Mouse (Mus musculus): ENCODE measurements at regions not wholly inside any gene's neighbourhood (a gene's known extent, or its start where the extent isn't known, plus 50 kb on each side); places are given as distances from the start of the nearest gene placed in this dataset.

DNA sequence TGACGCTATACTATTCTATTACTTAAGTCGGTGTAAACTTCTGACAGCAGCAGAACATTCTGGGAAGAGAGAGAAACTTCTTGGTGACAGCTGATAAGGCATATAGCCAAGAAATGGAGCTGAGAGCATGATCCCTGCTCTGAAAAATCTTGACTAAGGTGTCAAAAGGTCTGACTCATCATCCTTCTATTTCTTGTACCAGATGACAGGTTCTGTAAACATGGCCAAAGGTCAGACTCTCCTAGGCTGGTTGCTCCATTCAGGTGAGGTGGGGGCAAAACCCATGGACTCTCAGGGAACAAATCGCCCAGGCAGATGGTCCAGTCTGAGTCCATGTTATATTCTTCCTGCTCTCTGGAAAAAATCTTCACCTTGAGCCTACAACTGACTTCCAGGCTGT is 283.5 kb downstream of the Lmo7 start:
- no peak for DNase-seq (ENCODE audit: extremely low read depth, low read depth)

DNA sequence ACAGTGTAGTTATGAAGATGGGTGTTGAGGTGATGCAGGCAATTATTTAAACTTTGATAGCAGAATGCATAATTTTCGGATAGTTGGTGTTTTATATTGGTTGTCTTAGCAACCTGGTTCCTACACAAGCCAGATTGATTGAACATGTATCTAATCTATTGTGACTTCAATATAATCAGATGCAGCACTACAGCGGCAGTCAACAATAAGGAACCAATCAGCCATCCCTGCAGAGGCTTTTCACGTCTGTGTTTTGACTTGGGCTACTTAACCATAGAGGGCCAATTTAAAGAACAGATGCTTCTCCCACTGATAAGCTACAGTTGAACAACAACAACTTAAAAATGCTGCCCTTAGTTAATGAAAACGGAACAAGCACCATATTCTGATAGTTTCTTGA is 267.8 kb downstream of the Lmo7 start:
- no peak for DNase-seq (ENCODE audit: extremely low read depth, low read depth)

DNA sequence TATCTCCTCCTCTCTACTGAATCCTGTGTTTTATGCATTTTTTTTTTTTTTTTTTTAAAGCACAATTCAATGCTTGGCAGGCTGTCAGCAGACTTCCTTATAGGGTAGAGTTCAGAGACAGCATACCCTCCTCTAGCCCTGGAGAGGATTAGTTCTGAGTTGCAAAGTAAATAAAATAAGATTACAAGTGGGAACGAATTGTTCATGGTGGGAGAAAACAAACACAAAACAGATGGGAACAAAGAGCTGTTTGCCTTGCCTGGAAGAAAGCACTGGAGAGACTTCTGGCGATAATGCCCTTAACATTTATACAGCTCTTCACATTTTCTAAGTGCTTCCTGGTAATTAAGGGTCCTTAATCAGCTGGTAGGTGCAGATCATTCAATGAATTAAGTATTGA is 254.6 kb downstream of the Lmo7 start:
- no peak for DNase-seq (ENCODE audit: extremely low read depth, low read depth)
